Mouse (Mus musculus): ENCODE results near the gene Sphk1. TPM values are rescaled to one million over a fixed set of nuclear protein-coding genes. Genes with fewer than 3 reads are reported as not detected.

Sphk1 gene
- 0.47 and 0.55 TPM in 2 replicates for total RNA-seq (2014; rRNA removed)
- 0.21 and 0.44 TPM in 2 replicates for polyA plus RNA-seq (2012; rRNA removed)

DNA sequence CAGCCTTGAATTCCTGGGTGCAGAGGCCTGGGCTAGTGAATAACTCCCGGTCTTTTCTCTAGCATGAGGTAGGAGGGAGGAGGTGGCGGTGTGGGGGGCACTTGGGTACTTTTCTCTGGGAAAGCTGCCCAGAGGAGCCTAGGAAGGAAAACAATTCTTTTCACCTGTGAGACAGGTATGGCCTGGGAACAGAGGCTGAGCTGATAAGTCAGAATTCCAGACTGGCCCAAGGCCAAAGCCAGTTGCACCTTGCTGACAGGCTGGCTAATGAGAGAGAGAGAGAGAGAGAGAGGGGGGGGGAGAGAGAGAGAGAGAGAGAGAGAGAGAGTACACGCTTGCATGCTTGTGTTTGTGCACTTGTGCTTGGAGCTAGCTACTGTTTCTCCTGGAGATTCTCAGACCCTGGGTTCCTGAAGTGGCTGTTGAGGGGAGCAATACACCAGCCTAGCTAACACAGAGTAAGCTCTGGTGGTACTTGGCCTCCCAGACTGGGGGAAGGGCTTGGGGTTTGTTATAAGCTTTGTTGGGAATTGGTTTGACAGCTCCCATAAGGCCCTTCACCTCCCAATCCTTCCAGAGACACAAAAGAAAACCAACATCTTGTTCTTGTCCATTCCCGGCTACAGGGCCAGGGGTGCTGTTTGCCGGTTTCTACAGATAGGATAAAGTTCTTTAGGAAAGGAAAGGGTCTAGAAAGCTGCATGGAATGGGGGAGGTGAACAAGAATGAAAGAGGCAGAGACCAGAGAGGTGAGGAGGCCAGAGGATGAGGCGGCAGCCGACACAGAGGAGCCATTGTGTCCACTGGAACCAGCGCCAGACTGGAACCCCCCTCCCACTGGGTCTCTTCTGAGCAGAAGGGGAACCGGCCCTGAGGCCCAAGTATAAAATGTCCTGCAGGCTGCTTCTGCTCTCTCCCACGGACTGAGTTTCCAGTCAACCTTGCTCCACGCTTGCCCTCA, at the start of gene Sphk1:
Gene Sphk1, plus strand, starts transcription at position 739 of the 961 bp plus-strand sequence.
- Histone ChIP-seq H3K9ac (ENCODE audit: low read depth, low read length) (peak within 1 kb of the TSS; percentile 29), H3K4me3 (ENCODE audit: insufficient read depth, low read depth, low read length) (peak within 1 kb of the TSS; percentile 38; the same call in 1 of the 2 replicates), H3K36me3 (ENCODE audit: control insufficient read depth, insufficient read depth, low read length) (no peaks in the 10 kb centered on the region), H3K4me1 (ENCODE audit: control insufficient read depth, insufficient read depth, low read length) (no peaks in the 10 kb centered on the region), H3K27me3 (ENCODE audit: control insufficient read depth, insufficient read depth, low read length) (peaks cover 18% of the 10 kb centered on the region), H3K79me2 (ENCODE audit: control insufficient read depth, insufficient read depth, low read length) (no peaks in the 10 kb centered on the region), H3K27ac (replicated peaks; ENCODE audit: insufficient read depth, low read depth, low read length) (no peak within 1 kb of the TSS)
- TF ChIP-seq POLR2A (IDR thresholded peaks at IDR 0.05; ENCODE audit: extremely low read depth, insufficient read depth, low read length) (no peak), CTCF (IDR thresholded peaks at IDR 0.05; ENCODE audit: low read depth, low read length) (no peak)
- 57% methylated on average over 11 of the region's 11 CpGs for WGBS
- DNase-seq (ENCODE audit: extremely low read depth, low read depth, low spot score) = no peak

- TF ChIP-seq POLR2A (IDR thresholded peaks at IDR 0.05; ENCODE audit: extremely low read depth, insufficient read depth, low read length) (no peak), CTCF (IDR thresholded peaks at IDR 0.05; ENCODE audit: low read depth, low read length) (no peak)
- peaks cover 54% of the 10 kb centered on the region for H3K36me3 ChIP-seq (ENCODE audit: control insufficient read depth, insufficient read depth, low read length)
- 94% methylated on average over 8 of the region's 8 CpGs for WGBS
Measured at GRCm38 (mm10) chr11:116480975-116481374, 49.8 kb upstream of the Sphk1 start.

DNA sequence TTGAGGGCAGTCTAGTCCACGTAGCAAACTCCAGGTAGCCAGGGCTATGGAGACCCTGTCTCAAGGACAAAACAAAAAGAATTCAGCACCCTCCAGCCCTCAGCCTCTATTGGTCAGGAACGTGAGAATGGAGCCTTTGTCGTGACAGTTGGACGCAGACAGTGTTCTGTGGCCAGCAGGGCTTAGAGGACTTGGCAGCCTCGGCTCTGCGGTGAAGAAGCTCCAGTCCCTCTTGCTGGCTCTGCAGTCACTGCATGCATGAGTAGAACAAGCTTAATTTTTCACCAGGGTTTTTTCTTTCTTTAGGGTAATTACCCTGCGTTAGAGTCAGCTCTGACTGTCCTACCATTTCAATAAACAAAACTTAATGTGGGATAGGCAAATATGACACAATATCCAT, 48.9 kb upstream of the Sphk1 start:
- H3K36me3 ChIP-seq (ENCODE audit: control insufficient read depth, insufficient read depth, low read length) = peaks cover 57% of the 10 kb centered on the region
- WGBS = 83% methylated on average over 7 of the region's 7 CpGs

More at GRCm38 (mm10) chr11:116480975-116481374, 49.8 kb upstream of the Sphk1 start:
- Histone ChIP-seq H3K27me3 (ENCODE audit: control insufficient read depth, insufficient read depth, low read length) (no peaks in the 10 kb centered on the region), H3K4me3 (ENCODE audit: insufficient read depth, low read depth, low read length) (no peak overlapping the region), H3K4me1 (ENCODE audit: control insufficient read depth, insufficient read depth, low read length) (peaks cover 46% of the 10 kb centered on the region), H3K27ac (replicated peaks; ENCODE audit: insufficient read depth, low read depth, low read length) (no peak overlapping the region), H3K9ac (ENCODE audit: low read depth, low read length) (no peak overlapping the region), H3K79me2 (ENCODE audit: control insufficient read depth, insufficient read depth, low read length) (peaks cover 17% of the 10 kb centered on the region; the same call in 1 of the 2 replicates)
- no peak for DNase-seq (ENCODE audit: extremely low read depth, low read depth, low spot score)

DNA sequence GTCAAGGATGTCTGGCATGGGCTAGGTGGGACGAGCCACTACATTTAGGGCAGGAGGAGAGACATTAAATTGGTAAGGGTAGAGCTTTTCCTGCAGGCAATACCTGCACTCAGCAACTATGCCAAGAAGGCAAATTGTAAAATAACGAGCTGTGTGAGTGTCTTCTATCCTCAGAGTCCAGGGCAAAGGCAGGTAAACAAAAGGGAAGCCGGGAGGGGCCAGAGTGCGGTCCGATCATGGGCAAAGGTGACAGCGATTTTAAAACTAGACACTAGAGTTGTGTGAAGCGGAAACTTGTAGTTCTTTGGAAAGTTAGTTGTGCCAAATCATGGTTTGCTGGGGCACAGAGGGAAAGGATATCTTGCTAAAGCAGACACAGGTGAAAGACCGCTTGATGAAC, 46.5 kb upstream of the Sphk1 start:
- Histone ChIP-seq H3K4me3 (ENCODE audit: insufficient read depth, low read depth, low read length) (no peak overlapping the region), H3K36me3 (ENCODE audit: control insufficient read depth, insufficient read depth, low read length) (peaks cover 41% of the 10 kb centered on the region), H3K27me3 (ENCODE audit: control insufficient read depth, insufficient read depth, low read length) (no peaks in the 10 kb centered on the region), H3K4me1 (ENCODE audit: control insufficient read depth, insufficient read depth, low read length) (peaks cover 27% of the 10 kb centered on the region), H3K9ac (ENCODE audit: low read depth, low read length) (peak overlapping the region; percentile 41; the same call in 1 of the 2 replicates), H3K27ac (replicated peaks; ENCODE audit: insufficient read depth, low read depth, low read length) (peak overlapping the region; percentile 91), H3K79me2 (ENCODE audit: control insufficient read depth, insufficient read depth, low read length) (peaks cover 27% of the 10 kb centered on the region; the same call in 1 of the 2 replicates)
- WGBS = 27% methylated on average over 8 of the region's 8 CpGs
- TF ChIP-seq CTCF (IDR thresholded peaks at IDR 0.05; ENCODE audit: low read depth, low read length) (no peak), POLR2A (IDR thresholded peaks at IDR 0.05; ENCODE audit: extremely low read depth, insufficient read depth, low read length) (no peak)
- peak; percentile 94 for DNase-seq (ENCODE audit: extremely low read depth, low read depth, low spot score)

More for the DNA sequence above, 48.9 kb upstream of the Sphk1 start:
- peaks cover 42% of the 10 kb centered on the region for H3K4me1 ChIP-seq (ENCODE audit: control insufficient read depth, insufficient read depth, low read length)
- H3K27ac ChIP-seq (replicated peaks; ENCODE audit: insufficient read depth, low read depth, low read length) = no peak overlapping the region
- peaks cover 18% of the 10 kb centered on the region; the same call in 1 of the 2 replicates for H3K79me2 ChIP-seq (ENCODE audit: control insufficient read depth, insufficient read depth, low read length)
- no peak for DNase-seq (ENCODE audit: extremely low read depth, low read depth, low spot score)
- TF ChIP-seq CTCF (IDR thresholded peaks at IDR 0.05; ENCODE audit: low read depth, low read length) = no peak
- no peak for TF ChIP-seq POLR2A (IDR thresholded peaks at IDR 0.05; ENCODE audit: extremely low read depth, insufficient read depth, low read length)
- no peaks in the 10 kb centered on the region for H3K27me3 ChIP-seq (ENCODE audit: control insufficient read depth, insufficient read depth, low read length)
- no peak overlapping the region for H3K4me3 ChIP-seq (ENCODE audit: insufficient read depth, low read depth, low read length)
- no peak overlapping the region for H3K9ac ChIP-seq (ENCODE audit: low read depth, low read length)

- no peak for TF ChIP-seq CTCF (IDR thresholded peaks at IDR 0.05; ENCODE audit: low read depth, low read length)
- Histone ChIP-seq H3K4me1 (ENCODE audit: control insufficient read depth, insufficient read depth, low read length) (peaks cover 23% of the 10 kb centered on the region), H3K27ac (replicated peaks; ENCODE audit: insufficient read depth, low read depth, low read length) (no peak overlapping the region), H3K79me2 (ENCODE audit: control insufficient read depth, insufficient read depth, low read length) (peaks cover 11% of the 10 kb centered on the region; the same call in 1 of the 2 replicates), H3K36me3 (ENCODE audit: control insufficient read depth, insufficient read depth, low read length) (peaks cover 19% of the 10 kb centered on the region; the same call in 1 of the 2 replicates), H3K4me3 (ENCODE audit: insufficient read depth, low read depth, low read length) (no peak overlapping the region), H3K27me3 (ENCODE audit: control insufficient read depth, insufficient read depth, low read length) (no peaks in the 10 kb centered on the region), H3K9ac (ENCODE audit: low read depth, low read length) (no peak overlapping the region)
- DNase-seq (ENCODE audit: extremely low read depth, low read depth, low spot score) = no peak
Measured at GRCm38 (mm10) chr11:116488207-116488606, 42.5 kb upstream of the Sphk1 start.
